Mouse (Mus musculus): ENCODE data around the gene Bfar. TPM values are rescaled to one million over a fixed set of nuclear protein-coding genes. Genes with fewer than 3 reads are reported as not detected.
"Not testable (repeated sequence)": the region's sequence is repeated elsewhere in the genome, so short reads cannot be mapped to it uniquely, and the experiment has no call there.

Bfar gene
- polyA plus RNA-seq, 1 experiment = 5.7 TPM

GRCm38 (mm10) chr16:13727811-13728335 lies 56.2 kb downstream of the Bfar start:
- Histone ChIP-seq H3K36me3 (ENCODE audit: control insufficient read depth, insufficient read depth) (no peaks in the 10 kb centered on the region), H3K27me3 (ENCODE audit: control insufficient read depth, insufficient read depth, insufficient read length) (peaks cover 3% of the 10 kb centered on the region), H3K79me3 (ENCODE audit: low read depth) (no peaks in the 10 kb centered on the region), H3ac (ENCODE audit: control insufficient read depth, insufficient read length, low read depth) (no peak overlapping the region), H3K79me2 (ENCODE audit: control insufficient read depth, insufficient read depth) (no peaks in the 10 kb centered on the region), H3K4me3 (ENCODE audit: insufficient read depth, poor library complexity, severe bottlenecking) (no peak overlapping the region)
- TF ChIP-seq MYOG (IDR thresholded peaks at IDR 0.05; ENCODE audit: control insufficient read depth, extremely low read depth, insufficient read length) (no peak), MAX (IDR thresholded peaks at IDR 0.05) (no peak), CEBPB (IDR thresholded peaks at IDR 0.05; ENCODE audit: low read depth) (no peak), CTCF (IDR thresholded peaks at IDR 0.05; ENCODE audit: control insufficient read depth, insufficient read depth, insufficient read length) (no peak), MYOD1 (IDR thresholded peaks at IDR 0.05; ENCODE audit: control insufficient read depth, insufficient read length, low read depth) (no peak), FOSL1 (IDR thresholded peaks at IDR 0.05; ENCODE audit: insufficient read depth, low read length, poor library complexity, severe bottlenecking) (no peak), USF1 (IDR thresholded peaks at IDR 0.05; ENCODE audit: low read depth) (no peak)

GRCm38 (mm10) chr16:13729428-13729827 lies 57.8 kb downstream of the Bfar start:
- H3K79me3 ChIP-seq (ENCODE audit: low read depth) = no peaks in the 10 kb centered on the region
- H3K36me3 ChIP-seq (ENCODE audit: control insufficient read depth, insufficient read depth) = no peaks in the 10 kb centered on the region
- no peak for TF ChIP-seq CEBPB (IDR thresholded peaks at IDR 0.05; ENCODE audit: low read depth)
- no peak overlapping the region for H3K4me3 ChIP-seq (ENCODE audit: insufficient read depth, poor library complexity, severe bottlenecking)
- H3K27me3 ChIP-seq (ENCODE audit: control insufficient read depth, insufficient read depth, insufficient read length) = peaks cover 3% of the 10 kb centered on the region
- H3ac ChIP-seq (ENCODE audit: control insufficient read depth, insufficient read length, low read depth) = no peak overlapping the region
- no peaks in the 10 kb centered on the region for H3K79me2 ChIP-seq (ENCODE audit: control insufficient read depth, insufficient read depth)

GRCm38 (mm10) chr16:13730285-13731255 lies 58.9 kb downstream of the Bfar start, which contains the start of gene Pla2g10:
TSS of gene Pla2g10 (minus strand) at chr16:13730983.
- no peak within 1 kb of the TSS for H3K4me3 ChIP-seq (ENCODE audit: insufficient read depth, poor library complexity, severe bottlenecking)

GRCm38 (mm10) chr16:13732786-13733185 lies 61.1 kb downstream of the Bfar start:
- Histone ChIP-seq H3K79me2 (ENCODE audit: control insufficient read depth, insufficient read depth) (no peaks in the 10 kb centered on the region), H3K27me3 (ENCODE audit: control insufficient read depth, insufficient read depth, insufficient read length) (peaks cover 12% of the 10 kb centered on the region), H3K4me3 (ENCODE audit: insufficient read depth, poor library complexity, severe bottlenecking) (no peak overlapping the region), H3ac (ENCODE audit: control insufficient read depth, insufficient read length, low read depth) (no peak overlapping the region), H3K36me3 (ENCODE audit: control insufficient read depth, insufficient read depth) (no peaks in the 10 kb centered on the region), H3K79me3 (ENCODE audit: low read depth) (no peaks in the 10 kb centered on the region)
- TF ChIP-seq MYOD1 (IDR thresholded peaks at IDR 0.05; ENCODE audit: control insufficient read depth, insufficient read length, low read depth) = no peak

More at GRCm38 (mm10) chr16:13730285-13731255, 58.9 kb downstream of the Bfar start, which contains the start of gene Pla2g10:
- TF ChIP-seq FOSL1 (IDR thresholded peaks at IDR 0.05; ENCODE audit: insufficient read depth, low read length, poor library complexity, severe bottlenecking) = no peak
- TF ChIP-seq MYOG (IDR thresholded peaks at IDR 0.05; ENCODE audit: control insufficient read depth, extremely low read depth, insufficient read length) = no peak
- TF ChIP-seq MAX (IDR thresholded peaks at IDR 0.05) = no peak
- no peak for TF ChIP-seq USF1 (IDR thresholded peaks at IDR 0.05; ENCODE audit: low read depth)
- no peak for TF ChIP-seq CTCF (IDR thresholded peaks at IDR 0.05; ENCODE audit: control insufficient read depth, insufficient read depth, insufficient read length)
- TF ChIP-seq CEBPB (IDR thresholded peaks at IDR 0.05; ENCODE audit: low read depth) = no peak
- H3K36me3 ChIP-seq (ENCODE audit: control insufficient read depth, insufficient read depth) = no peaks in the 10 kb centered on the region
- no peaks in the 10 kb centered on the region for H3K79me2 ChIP-seq (ENCODE audit: control insufficient read depth, insufficient read depth)
- no peak within 1 kb of the TSS for H3ac ChIP-seq (ENCODE audit: control insufficient read depth, insufficient read length, low read depth)
- no peaks in the 10 kb centered on the region for H3K79me3 ChIP-seq (ENCODE audit: low read depth)
- peaks cover 4% of the 10 kb centered on the region for H3K27me3 ChIP-seq (ENCODE audit: control insufficient read depth, insufficient read depth, insufficient read length)

- H3K79me2 ChIP-seq (ENCODE audit: control insufficient read depth, insufficient read depth) = no peaks in the 10 kb centered on the region
- TF ChIP-seq CTCF (IDR thresholded peaks at IDR 0.05; ENCODE audit: control insufficient read depth, insufficient read depth, insufficient read length) = peak; percentile 48
- no peak for TF ChIP-seq CEBPB (IDR thresholded peaks at IDR 0.05; ENCODE audit: low read depth)
- no peaks in the 10 kb centered on the region for H3K79me3 ChIP-seq (ENCODE audit: low read depth)
- H3K27me3 ChIP-seq (ENCODE audit: control insufficient read depth, insufficient read depth, insufficient read length) = peaks cover 12% of the 10 kb centered on the region
- no peaks in the 10 kb centered on the region for H3K36me3 ChIP-seq (ENCODE audit: control insufficient read depth, insufficient read depth)
- H3K4me3 ChIP-seq (ENCODE audit: insufficient read depth, poor library complexity, severe bottlenecking) = no peak overlapping the region
- H3ac ChIP-seq (ENCODE audit: control insufficient read depth, insufficient read length, low read depth) = no peak overlapping the region
Measured at GRCm38 (mm10) chr16:13733518-13734137, 62.0 kb downstream of the Bfar start.

- no peak for TF ChIP-seq FOSL1 (IDR thresholded peaks at IDR 0.05; ENCODE audit: insufficient read depth, low read length, poor library complexity, severe bottlenecking)
- TF ChIP-seq MAX (IDR thresholded peaks at IDR 0.05) = no peak
- TF ChIP-seq MYOG (IDR thresholded peaks at IDR 0.05; ENCODE audit: control insufficient read depth, extremely low read depth, insufficient read length) = no peak
- TF ChIP-seq CEBPB (IDR thresholded peaks at IDR 0.05; ENCODE audit: low read depth) = no peak
- no peak for TF ChIP-seq CTCF (IDR thresholded peaks at IDR 0.05; ENCODE audit: control insufficient read depth, insufficient read depth, insufficient read length)
- no peak for TF ChIP-seq MYOD1 (IDR thresholded peaks at IDR 0.05; ENCODE audit: control insufficient read depth, insufficient read length, low read depth)
- no peak for TF ChIP-seq USF1 (IDR thresholded peaks at IDR 0.05; ENCODE audit: low read depth)
- Histone ChIP-seq H3ac (ENCODE audit: control insufficient read depth, insufficient read length, low read depth) (no peak overlapping the region), H3K27me3 (ENCODE audit: control insufficient read depth, insufficient read depth, insufficient read length) (peaks cover 12% of the 10 kb centered on the region), H3K4me3 (ENCODE audit: insufficient read depth, poor library complexity, severe bottlenecking) (no peak overlapping the region), H3K79me3 (ENCODE audit: low read depth) (no peaks in the 10 kb centered on the region), H3K79me2 (ENCODE audit: control insufficient read depth, insufficient read depth) (no peaks in the 10 kb centered on the region), H3K36me3 (ENCODE audit: control insufficient read depth, insufficient read depth) (no peaks in the 10 kb centered on the region)
Measured at GRCm38 (mm10) chr16:13735977-13736376, 64.3 kb downstream of the Bfar start.

GRCm38 (mm10) chr16:13739044-13739443 lies 67.4 kb downstream of the Bfar start:
- H3ac ChIP-seq (ENCODE audit: control insufficient read depth, insufficient read length, low read depth); H3K4me3 ChIP-seq (ENCODE audit: insufficient read depth, poor library complexity, severe bottlenecking); H3K79me2 ChIP-seq (ENCODE audit: control insufficient read depth, insufficient read depth); H3K36me3 ChIP-seq (ENCODE audit: control insufficient read depth, insufficient read depth); H3K79me3 ChIP-seq (ENCODE audit: low read depth): not testable (repeated sequence)
- peaks cover 15% of the 10 kb centered on the region for H3K27me3 ChIP-seq (ENCODE audit: control insufficient read depth, insufficient read depth, insufficient read length)

Measured in C2C12 (cell line).